Mouse (Mus musculus) kidney, embryonic 14.5 days (tissue): ENCODE results near the gene Tab1. TPM values are rescaled to one million over a fixed set of nuclear protein-coding genes. Genes with fewer than 3 reads are reported as not detected.

Experiments used
- ATAC-seq: fragments of 200-750 bp; cut with Nextera tagmentation; 2 replicates; pipeline ENCODE4 v1.8.0; 2017; ENCODE audit warnings: moderate number of reproducible peaks, mild to moderate bottlenecking, moderate TSS enrichment, moderate library complexity; ENCODE audit not compliant: low FRiP score, low TSS enrichment
- H3K27ac ChIP-seq: fragments of 300-500 bp; sonication (generic); 2 replicates; pipeline ENCODE4 v1.5.1; 2014; ENCODE audit warnings: low read depth, mild to moderate bottlenecking, low read length, moderate library complexity, mixed read lengths
- H3K27me3 ChIP-seq: fragments of 300-500 bp; sonication (generic); 2 replicates; pipeline ENCODE4 v1.6.1; 2014; ENCODE audit warnings: mild to moderate bottlenecking, low read length; ENCODE audit not compliant: control insufficient read depth, insufficient read depth
- H3K36me3 ChIP-seq: fragments of 300-500 bp; sonication (generic); 2 replicates; pipeline ENCODE4 v1.6.1; 2014; ENCODE audit warnings: low read length, mixed read lengths; ENCODE audit not compliant: control insufficient read depth, insufficient read depth
- H3K4me1 ChIP-seq: fragments of 300-500 bp; sonication (generic); 2 replicates; pipeline ENCODE4 v1.6.1; 2014; ENCODE audit warnings: low read length, mixed read lengths; ENCODE audit not compliant: control insufficient read depth, insufficient read depth
- H3K4me2 ChIP-seq: fragments of 300-500 bp; sonication (generic); replicated peaks from 2 replicates; pipeline ENCODE4 v1.6.1; 2014; ENCODE audit warnings: low read depth, mild to moderate bottlenecking, low read length
- H3K4me3 ChIP-seq: fragments of 300-500 bp; sonication (generic); 2 replicates; pipeline ENCODE4 v1.5.1; 2014; ENCODE audit warnings: mild to moderate bottlenecking, low read length
- H3K9ac ChIP-seq: fragments of 300-500 bp; sonication (generic); 2 replicates; pipeline ENCODE4 v1.6.1; 2014; ENCODE audit warnings: low read depth, mild to moderate bottlenecking, low read length, moderate library complexity
- H3K9me3 ChIP-seq: fragments of 300-500 bp; sonication (generic); 2 replicates; pipeline ENCODE4 v1.6.1; 2016; ENCODE audit warnings: low read length; ENCODE audit not compliant: control insufficient read depth
- WGBS: fragments of 180-500 bp; shearing (Covaris S2); extraction: QIAGEN DNeasy Blood & Tissue Kit; methylation state at CpG from one replicate; pipeline ENCODE4 v1.1.7; 2014; 5-methylcytosine and 5-hydroxymethylcytosine counted together
- polyA plus RNA-seq: library from polyadenylated mRNA; unstranded; fragments of >200 nt; fragmentation: Nextera tagmentation; extraction: Ambion mirVana; gene quantifications from 2 replicates; pipeline ENCODE4 v1.2.1, GENCODE M21; 2014

Gene Tab1
- polyA plus RNA-seq: 25.3 and 35.2 TPM in 2 replicates

- ATAC-seq: peak; percentile 96
- Histone ChIP-seq H3K9ac (peak within 1 kb of the TSS; percentile 85), H3K4me3 (peak within 1 kb of the TSS; percentile 62), H3K36me3 (no peaks in the 10 kb centered on the region), H3K9me3 (no peaks in the 10 kb centered on the region), H3K27ac (peak within 1 kb of the TSS; percentile 99), H3K4me1 (peaks cover 11% of the 10 kb centered on the region), H3K4me2 (peak within 1 kb of the TSS; percentile 61), H3K27me3 (no peaks in the 10 kb centered on the region)
- WGBS: under 1% methylated on average over 55 of the region's 59 CpGs
These were observed at the start of gene Tab1 for GRCm38 (mm10) chr15:80132993-80133586. Gene Tab1, plus strand, starts transcription at chr15:80133127.

GRCm38 (mm10) chr15:80083276-80083731, 49.6 kb upstream of the Tab1 start:
- peak; percentile 95 for ATAC-seq
- H3K4me3 ChIP-seq: peak overlapping the region; percentile 80
- H3K9me3 ChIP-seq: no peaks in the 10 kb centered on the region

GRCm38 (mm10) chr15:80083740-80084139, 49.2 kb upstream of the Tab1 start:
- H3K4me2 ChIP-seq: peak overlapping the region; percentile 67
- ATAC-seq: peak; percentile 12; the same call in 1 of the 2 replicates
- peak overlapping the region; percentile 89 for H3K27ac ChIP-seq
- H3K9ac ChIP-seq: peak overlapping the region; percentile 59; the same call in 1 of the 2 replicates
- under 1% methylated on average over 12 of the region's 12 CpGs for WGBS
- peaks cover 37% of the 10 kb centered on the region for H3K36me3 ChIP-seq
- peaks cover 14% of the 10 kb centered on the region; the same call in 1 of the 2 replicates for H3K4me1 ChIP-seq
- H3K27me3 ChIP-seq: no peaks in the 10 kb centered on the region
- no peaks in the 10 kb centered on the region for H3K9me3 ChIP-seq
- H3K4me3 ChIP-seq: peak overlapping the region; percentile 80

More at GRCm38 (mm10) chr15:80083276-80083731, 49.6 kb upstream of the Tab1 start:
- Histone ChIP-seq H3K27ac (peak overlapping the region; percentile 89), H3K9ac (peak overlapping the region; percentile 93), H3K4me2 (peak overlapping the region; percentile 96), H3K27me3 (no peaks in the 10 kb centered on the region), H3K36me3 (peaks cover 42% of the 10 kb centered on the region), H3K4me1 (peaks cover 14% of the 10 kb centered on the region; the same call in 1 of the 2 replicates)
- under 1% methylated on average over 30 of the region's 30 CpGs for WGBS

DNA sequence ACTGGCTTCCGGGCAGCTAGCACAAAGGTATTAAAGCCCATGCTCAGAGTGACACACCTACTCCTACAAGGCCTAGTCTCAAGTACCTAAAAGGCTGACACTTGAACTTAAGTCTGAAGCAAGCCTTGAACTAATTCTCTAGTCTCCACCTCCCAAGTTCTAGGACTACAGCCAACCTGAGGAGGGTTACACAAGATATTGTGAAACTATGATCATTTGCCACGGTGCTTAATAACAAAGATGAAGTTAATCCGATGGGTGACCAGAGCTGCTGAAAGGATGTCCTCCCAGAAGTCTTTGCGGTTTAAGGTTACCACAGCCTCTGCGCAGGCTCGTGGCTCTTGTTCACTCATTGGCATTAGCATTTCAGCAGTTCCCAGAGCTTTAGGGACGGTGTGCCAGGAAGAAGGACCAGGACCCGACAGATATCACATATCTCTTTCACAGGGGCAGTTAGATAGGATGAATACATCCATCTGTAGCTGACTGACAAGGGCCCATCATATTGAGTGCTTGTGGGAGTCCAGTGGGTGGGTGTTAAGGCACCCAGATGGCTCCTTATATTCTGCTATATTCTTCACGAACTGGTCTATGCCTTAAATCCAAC, 45.4 kb upstream of the Tab1 start:
- H3K4me2 ChIP-seq: no peak overlapping the region
- no peaks in the 10 kb centered on the region for H3K9me3 ChIP-seq
- no peak overlapping the region for H3K4me3 ChIP-seq
- no peaks in the 10 kb centered on the region for H3K36me3 ChIP-seq
- H3K4me1 ChIP-seq: no peaks in the 10 kb centered on the region; the same call in 1 of the 2 replicates
- no peak overlapping the region for H3K9ac ChIP-seq
- no peak for ATAC-seq
- H3K27me3 ChIP-seq: peaks cover 30% of the 10 kb centered on the region
- 83% methylated on average over 9 of the region's 9 CpGs for WGBS
- H3K27ac ChIP-seq: no peak overlapping the region

- no peaks in the 10 kb centered on the region; the same call in 1 of the 2 replicates for H3K4me1 ChIP-seq
These were observed 44.3 kb upstream of the Tab1 start for GRCm38 (mm10) chr15:80088637-80089036.

DNA sequence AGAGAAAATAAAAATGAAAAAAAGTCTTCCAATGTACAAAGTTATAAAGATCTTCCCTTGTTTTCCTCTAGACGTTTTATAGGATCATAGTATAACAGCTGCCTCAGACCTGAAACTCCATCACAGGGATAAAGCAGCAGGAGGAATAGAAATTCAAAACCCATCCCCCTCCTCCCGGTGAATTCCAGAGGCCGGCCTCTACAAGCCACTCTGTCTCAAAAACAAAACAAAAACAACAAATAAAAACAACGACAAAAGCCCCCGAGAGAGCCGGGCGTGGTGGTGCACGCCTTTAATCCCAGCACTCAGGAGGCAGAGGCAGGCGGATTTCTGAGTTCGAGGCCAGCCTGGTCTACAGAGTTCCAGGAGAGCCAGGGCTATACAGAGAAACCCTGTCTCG, 42.8 kb upstream of the Tab1 start:
- WGBS: 75% methylated on average over 11 of the region's 11 CpGs
- no peak for ATAC-seq
- H3K9ac ChIP-seq: no peak overlapping the region
- H3K27ac ChIP-seq: no peak overlapping the region
- no peaks in the 10 kb centered on the region for H3K36me3 ChIP-seq
- H3K27me3 ChIP-seq: peaks cover 39% of the 10 kb centered on the region
- no peaks in the 10 kb centered on the region; the same call in 1 of the 2 replicates for H3K4me1 ChIP-seq
- H3K4me3 ChIP-seq: no peak overlapping the region
- H3K4me2 ChIP-seq: no peak overlapping the region
- H3K9me3 ChIP-seq: no peaks in the 10 kb centered on the region

More at GRCm38 (mm10) chr15:80088637-80089036, 44.3 kb upstream of the Tab1 start:
- Histone ChIP-seq H3K4me2 (no peak overlapping the region), H3K27me3 (peaks cover 39% of the 10 kb centered on the region), H3K9ac (no peak overlapping the region), H3K27ac (no peak overlapping the region), H3K4me3 (no peak overlapping the region), H3K36me3 (no peaks in the 10 kb centered on the region), H3K9me3 (no peaks in the 10 kb centered on the region)
- ATAC-seq: no peak
- 34% methylated on average over 4 of the region's 4 CpGs for WGBS

GRCm38 (mm10) chr15:80090741-80091120, 42.2 kb upstream of the Tab1 start:
- H3K4me2 ChIP-seq: peak overlapping the region; percentile 95
- H3K4me1 ChIP-seq: no peaks in the 10 kb centered on the region; the same call in 1 of the 2 replicates
- ATAC-seq: no peak
- H3K9ac ChIP-seq: peak overlapping the region; percentile 65
- no peaks in the 10 kb centered on the region for H3K9me3 ChIP-seq
- peaks cover 39% of the 10 kb centered on the region for H3K27me3 ChIP-seq
- no peak overlapping the region for H3K27ac ChIP-seq
- H3K4me3 ChIP-seq: peak overlapping the region; percentile 69
- 1% methylated on average over 17 of the region's 17 CpGs for WGBS
- no peaks in the 10 kb centered on the region for H3K36me3 ChIP-seq

GRCm38 (mm10) chr15:80091121-80091955, 41.6 kb upstream of the Tab1 start, which contains the start of the genes Syngr1 and Rpl3:
Gene Syngr1, plus strand, starts transcription at chr15:80091334.
Gene Rpl3, minus strand, starts transcription at chr15:80091868.
- peak; percentile 63 for ATAC-seq
- Histone ChIP-seq H3K4me2 (peak within 1 kb of the TSS; percentile 95), H3K4me3 (peak within 1 kb of the TSS; percentile 69), H3K9me3 (no peaks in the 10 kb centered on the region), H3K4me1 (no peaks in the 10 kb centered on the region; the same call in 1 of the 2 replicates), H3K36me3 (no peaks in the 10 kb centered on the region), H3K9ac (peak within 1 kb of the TSS; percentile 65), H3K27me3 (peaks cover 39% of the 10 kb centered on the region), H3K27ac (no peak within 1 kb of the TSS)
- 1% methylated on average over 82 of the region's 86 CpGs for WGBS
